Mouse (Mus musculus) WW6 (cell line): ENCODE results near the gene Stip1.
A peak's percentile ranks its signal among the peaks of the same experiment; 100 is the strongest.
"Not testable (repeated sequence)": the region's sequence is repeated elsewhere in the genome, so short reads cannot be mapped to it uniquely, and the experiment has no call there.

Source experiments
- DNase-seq: peaks from one replicate; pipeline ENCODE4 v3.0.0-alpha.2; 2013; ENCODE audit warnings: low read depth, low spot score

Gene Stip1

DNA sequence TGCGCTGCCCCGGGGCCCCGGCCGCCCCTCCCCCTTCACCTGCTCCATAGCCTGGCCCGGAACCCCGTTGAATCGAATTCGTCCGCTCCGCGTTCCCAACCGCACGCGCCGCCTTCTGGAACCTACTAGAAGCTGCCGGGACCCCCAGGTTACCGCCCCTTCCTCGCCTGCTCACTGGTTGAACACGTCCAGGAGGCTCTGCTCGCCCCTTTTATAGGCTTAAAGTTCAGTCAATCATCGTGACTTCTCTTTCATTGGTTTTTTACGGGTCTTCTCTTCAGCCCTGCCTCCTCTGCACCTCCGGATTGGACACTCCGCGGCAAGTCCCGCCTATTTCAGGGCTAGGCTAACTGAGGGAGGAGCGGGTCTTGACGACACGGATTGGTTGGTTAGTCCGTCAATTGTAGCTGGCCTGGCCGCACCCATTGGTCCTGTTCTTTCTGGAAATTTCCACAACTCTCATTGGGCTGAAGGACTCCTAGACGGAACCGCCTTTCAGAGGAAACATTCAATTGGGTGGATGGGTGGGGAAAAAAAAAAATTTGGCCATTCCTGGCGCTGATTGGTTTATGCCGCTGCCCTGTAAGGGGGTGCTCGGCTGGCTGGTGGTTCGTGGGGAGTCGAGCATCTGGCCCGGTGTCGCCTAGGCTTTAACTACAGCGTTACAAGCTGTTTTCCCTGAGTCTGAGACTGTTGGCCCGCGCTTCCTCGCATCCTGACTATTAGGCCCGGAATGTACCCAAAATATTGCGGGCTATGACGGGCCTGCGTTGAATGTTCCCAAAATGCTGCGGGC lies at the start of gene Stip1:
Stip1 (minus strand) TSS at position 127 of the 796 bp plus-strand sequence.
- DNase-seq = peak; percentile 98

DNA sequence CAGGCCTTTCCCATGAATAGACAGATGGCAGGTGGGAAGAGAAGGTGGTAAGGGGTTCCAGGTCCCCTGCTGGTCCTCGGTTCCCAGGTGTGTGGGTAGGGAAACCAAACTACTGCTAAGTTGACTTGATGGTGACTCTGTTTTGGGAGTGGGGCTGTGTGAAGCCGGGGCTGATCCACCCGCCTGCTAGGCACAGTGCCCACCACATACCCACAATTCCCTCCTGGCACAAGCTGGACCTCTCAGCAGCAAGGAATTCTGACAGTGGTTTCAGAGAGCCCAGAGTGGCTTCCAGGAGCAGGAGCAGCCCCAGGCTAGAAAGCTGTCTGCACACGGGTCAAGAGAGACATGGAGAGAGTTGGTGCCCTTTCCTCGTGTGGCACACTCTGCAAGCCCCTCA lies 49.3 kb upstream of the Stip1 start:
- DNase-seq = no peak

DNA sequence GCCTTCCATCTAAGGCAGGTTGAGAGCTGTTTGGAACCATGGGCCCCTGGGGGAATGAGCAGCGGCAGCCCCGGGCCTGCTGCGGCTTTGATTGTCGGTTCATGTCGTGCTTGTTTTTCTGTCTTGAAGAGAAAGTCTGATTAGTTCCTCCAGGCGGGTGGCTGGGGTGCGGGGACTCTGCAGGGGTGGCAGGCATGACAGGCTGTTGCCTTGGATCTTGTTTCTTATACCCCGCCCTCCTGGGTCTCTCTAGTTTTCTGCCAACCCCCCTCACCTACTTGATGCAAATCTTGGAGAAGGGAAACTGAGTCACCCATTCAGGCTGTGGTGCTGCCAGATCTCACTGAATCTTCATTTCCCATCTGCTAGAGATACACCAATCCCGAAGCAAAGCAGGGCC lies 48.8 kb upstream of the Stip1 start:
- no peak for DNase-seq

DNA sequence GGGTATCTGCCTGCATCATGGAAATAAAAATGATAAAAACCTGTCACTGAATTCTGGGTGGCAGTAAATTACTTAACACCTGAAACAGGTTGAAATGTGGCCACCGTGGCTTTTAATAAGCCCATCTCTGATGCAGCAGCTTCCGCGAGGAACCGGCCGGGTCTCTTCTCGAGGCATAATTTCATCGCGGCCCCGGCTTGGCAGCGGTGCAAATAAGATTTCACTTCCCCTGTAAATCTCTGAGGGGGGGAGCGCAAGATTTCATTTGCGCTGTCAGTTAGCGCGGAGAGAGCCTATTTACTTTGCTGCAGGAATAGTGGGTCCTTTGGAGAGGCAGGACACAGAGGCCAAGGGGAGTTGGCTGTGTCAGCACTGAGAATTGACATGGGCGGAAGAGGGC lies 45.0 kb upstream of the Stip1 start:
- DNase-seq = no peak

- no peak for DNase-seq
Measured at GRCm38 (mm10) chr19:7083035-7083794, 43.4 kb upstream of the Stip1 start.

- DNase-seq = no peak
Measured at GRCm38 (mm10) chr19:7081516-7082266, 41.9 kb upstream of the Stip1 start.

- no peak for DNase-seq
Measured at GRCm38 (mm10) chr19:7078271-7078670, 38.5 kb upstream of the Stip1 start.

- DNase-seq = no peak
Measured at GRCm38 (mm10) chr19:7077666-7078065, 37.9 kb upstream of the Stip1 start.

GRCm38 (mm10) chr19:7075336-7075735 lies 35.6 kb upstream of the Stip1 start:
- not testable (repeated sequence) for DNase-seq

DNA sequence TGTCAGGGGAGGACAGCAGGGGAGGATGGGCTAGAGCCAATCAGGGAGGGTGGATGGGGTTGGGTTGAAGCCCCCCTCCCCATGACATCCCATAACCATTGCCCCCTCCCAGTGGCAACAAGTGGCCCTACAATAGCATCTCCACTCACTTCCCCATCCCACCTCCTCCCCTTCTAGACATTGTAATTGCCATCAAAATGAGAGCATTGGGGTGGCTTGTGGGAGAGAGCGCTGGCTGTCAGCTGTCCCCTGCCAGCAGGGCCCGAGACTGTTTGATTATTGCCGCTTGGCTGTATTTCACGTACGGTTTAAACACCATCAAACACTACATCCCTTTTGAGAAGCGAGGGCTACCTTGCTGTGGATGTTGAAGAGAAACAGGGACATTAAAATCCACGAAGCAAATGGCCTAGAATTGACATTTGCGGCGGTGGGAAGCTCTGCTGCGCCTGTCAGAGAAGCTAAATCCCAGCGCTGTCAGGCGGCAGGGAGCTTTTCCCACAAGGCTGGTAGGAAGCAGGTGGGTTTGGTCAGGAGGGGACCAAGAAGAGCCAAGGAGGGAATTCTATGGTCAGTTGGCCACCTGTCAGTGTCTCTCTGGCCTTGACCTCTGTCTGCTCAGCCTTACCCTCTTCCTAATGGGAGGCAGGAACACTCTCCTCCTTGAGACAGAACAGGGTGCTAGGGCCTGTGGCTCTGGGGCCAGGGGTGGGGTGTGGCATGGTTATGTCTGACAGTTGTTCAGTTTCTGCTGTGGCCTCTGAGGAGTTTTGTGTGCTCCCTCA lies 34.4 kb upstream of the Stip1 start:
- DNase-seq = no peak

- DNase-seq = no peak
Measured at GRCm38 (mm10) chr19:7072221-7072620, 32.5 kb upstream of the Stip1 start.

- no peak for DNase-seq
Measured at GRCm38 (mm10) chr19:7070775-7071174, 31.0 kb upstream of the Stip1 start.

GRCm38 (mm10) chr19:7069781-7070763 lies 30.3 kb upstream of the Stip1 start:
- no peak for DNase-seq

DNA sequence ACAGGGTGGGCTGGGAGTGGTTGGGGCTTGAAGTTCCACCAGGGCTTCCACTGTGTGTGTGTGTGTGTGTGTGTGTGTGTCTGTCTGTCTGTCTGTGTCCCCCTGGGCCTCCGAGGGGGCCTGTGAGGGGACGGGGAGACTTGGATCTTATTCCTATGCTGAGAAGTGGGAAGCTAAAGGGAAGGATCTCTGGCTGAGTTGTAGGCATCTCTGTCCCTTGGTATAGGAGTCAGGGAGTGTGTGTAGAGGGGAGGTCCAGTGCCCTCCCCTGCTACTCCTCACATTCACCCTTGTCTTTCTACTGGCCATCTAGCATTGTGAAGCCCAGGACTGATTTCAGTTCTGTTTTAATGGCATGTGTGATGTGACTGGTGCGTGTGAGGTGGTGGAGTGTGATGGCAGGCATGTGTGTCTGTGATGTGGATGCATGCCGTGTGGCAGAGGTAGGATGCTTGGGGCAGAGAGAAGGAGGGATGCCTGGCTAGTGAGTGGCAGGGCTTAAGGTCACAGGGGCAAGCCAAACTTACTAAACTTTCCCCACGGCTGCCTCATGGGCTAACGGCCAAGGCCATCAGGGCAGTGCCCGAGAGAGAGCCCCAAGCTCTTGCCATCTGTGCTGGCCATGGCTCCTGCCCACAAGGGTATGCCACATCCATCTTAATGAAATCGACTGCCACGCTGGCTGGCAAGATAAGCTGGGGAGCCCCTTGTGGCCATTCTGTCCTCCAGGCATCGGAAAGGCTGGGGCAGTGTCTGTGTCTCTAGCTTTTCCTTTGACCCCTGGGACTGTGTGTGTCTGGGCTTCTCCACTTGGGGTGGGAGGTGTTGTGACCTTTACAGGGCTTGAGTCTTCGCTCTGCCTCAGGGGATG lies 29.1 kb upstream of the Stip1 start:
- DNase-seq = no peak

GRCm38 (mm10) chr19:7068136-7068535 lies 28.4 kb upstream of the Stip1 start:
- DNase-seq = peak; percentile 62

- DNase-seq = no peak
Measured at GRCm38 (mm10) chr19:7067344-7068050, 27.7 kb upstream of the Stip1 start.

DNA sequence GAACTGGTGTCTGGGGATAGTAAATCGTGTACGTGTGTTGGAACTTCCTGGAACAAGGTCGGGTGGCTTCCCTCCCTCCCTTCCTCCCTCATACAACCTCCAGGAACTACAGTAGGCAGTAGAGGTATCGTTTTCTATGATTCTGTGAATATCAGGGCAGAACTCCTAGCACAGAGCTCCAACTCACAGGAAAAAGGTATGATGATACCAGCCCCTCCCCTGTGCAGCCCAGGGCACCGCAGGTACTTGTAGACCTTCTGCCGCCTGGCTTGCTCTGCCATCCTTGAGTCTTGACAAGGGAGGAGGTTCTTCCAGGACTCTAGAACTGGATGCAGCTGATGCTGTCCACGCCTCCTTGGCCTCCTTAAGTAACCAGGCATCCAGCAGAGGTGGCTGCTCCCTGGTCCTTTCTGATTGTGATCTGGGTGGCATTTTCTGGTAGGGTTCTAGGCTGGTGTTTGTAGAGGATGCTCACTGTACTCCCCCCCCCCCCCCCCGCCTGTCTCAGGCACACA lies 27.1 kb upstream of the Stip1 start:
- no peak for DNase-seq
